Mouse (Mus musculus): ENCODE data around the gene Dnm2. TPM values are rescaled to one million over a fixed set of nuclear protein-coding genes. Genes with fewer than 3 reads are reported as not detected.
"Not testable (repeated sequence)": the region's sequence is repeated elsewhere in the genome, so short reads cannot be mapped to it uniquely, and the experiment has no call there.

The Dnm2 gene
- polyA plus RNA-seq, 1 experiment from 2014 or later = 64.8 TPM

DNA sequence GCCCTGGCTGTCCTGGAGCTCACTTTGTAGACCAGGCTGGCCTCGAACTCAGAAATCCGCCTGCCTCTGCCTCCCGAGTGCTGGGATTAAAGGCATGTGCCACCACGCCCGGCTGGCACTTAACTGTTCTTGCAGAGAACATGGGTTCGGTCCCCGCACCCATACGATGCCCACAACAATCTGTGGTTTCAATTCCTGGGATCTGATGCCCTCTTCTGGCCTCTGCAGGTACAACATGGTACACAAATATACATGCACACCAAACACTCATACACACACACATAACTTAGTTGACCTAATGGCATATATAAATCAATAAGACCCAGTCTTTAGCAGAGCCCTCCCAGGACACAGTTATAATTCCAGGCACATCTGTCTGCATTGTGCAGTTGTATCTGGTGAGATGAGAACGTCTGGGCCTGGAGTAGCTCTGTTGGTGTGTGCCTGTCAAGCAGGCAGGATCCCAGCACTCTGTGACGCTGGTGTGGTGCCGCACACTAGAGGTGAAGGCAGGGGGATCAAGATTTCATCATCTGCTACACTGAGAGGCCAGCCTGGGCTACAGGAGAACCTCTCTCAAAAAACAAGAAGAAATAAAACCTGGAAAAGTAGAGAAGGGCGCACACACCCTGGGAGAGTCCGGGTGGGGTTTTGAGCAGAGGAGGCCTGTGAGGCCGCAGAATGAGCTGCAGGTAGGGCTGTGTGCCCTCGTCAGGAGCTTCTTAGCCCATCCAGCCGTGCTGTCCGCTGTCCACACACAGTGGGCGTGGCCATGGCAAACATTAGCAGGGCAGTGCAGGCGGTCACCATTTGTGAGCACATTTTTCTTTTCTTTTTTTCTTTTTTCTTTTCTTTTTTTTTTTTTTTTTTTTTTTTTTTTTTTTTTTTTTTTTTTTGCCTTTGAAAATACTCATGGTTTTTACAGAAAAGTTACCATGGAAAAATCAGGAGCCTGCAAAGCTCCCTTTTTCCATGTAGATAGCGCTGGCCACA lies 44.6 kb downstream of the Dnm2 start:
- WGBS = 89% methylated on average over 18 of the region's 20 CpGs
- Histone ChIP-seq H3K27me3 (ENCODE audit: control insufficient read depth, insufficient read depth, low read length) (no peaks in the 10 kb centered on the region), H3K9ac (ENCODE audit: low read depth, low read length) (no peak overlapping the region)

DNA sequence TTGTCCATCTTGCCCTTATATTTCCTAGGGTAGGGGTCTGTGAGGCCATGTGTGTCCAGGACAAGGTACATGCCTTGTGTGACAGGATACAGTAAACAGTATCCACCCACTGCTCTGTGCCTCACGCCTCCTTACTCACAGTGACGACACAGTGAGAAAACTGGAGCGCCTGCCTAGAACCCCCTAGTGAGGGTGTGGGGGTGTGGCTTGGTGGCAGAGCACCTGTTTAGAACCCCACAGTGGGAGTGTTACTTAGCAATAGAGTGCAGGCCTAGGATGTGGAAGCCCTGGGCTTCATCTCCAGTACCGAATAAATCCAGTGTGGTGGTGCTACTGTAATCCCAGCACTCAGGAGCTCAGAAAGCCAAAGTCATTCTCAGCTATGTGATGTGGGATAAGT lies 48.2 kb downstream of the Dnm2 start:
- H3K27ac ChIP-seq (ENCODE audit: low read depth, low read length) = no peak overlapping the region
- no peaks in the 10 kb centered on the region for H3K9me3 ChIP-seq (ENCODE audit: control insufficient read depth, low read length)
- DNase-seq (ENCODE audit: low spot score) (no peak), ATAC-seq (ENCODE audit: low FRiP score) (no peak)
- H3K4me3 ChIP-seq (ENCODE audit: low read depth, low read length) = no peak overlapping the region
- no peaks in the 10 kb centered on the region for H3K27me3 ChIP-seq (ENCODE audit: control insufficient read depth, insufficient read depth, low read length)
- no peaks in the 10 kb centered on the region for H3K4me1 ChIP-seq (replicated peaks; ENCODE audit: control insufficient read depth, insufficient read depth, low read length)
- H3K36me3 ChIP-seq (ENCODE audit: control insufficient read depth, insufficient read depth, low read length) = peaks cover 10% of the 10 kb centered on the region
- 92% methylated on average over 4 of the region's 4 CpGs for WGBS
- H3K9ac ChIP-seq (ENCODE audit: low read depth, low read length) = no peak overlapping the region
- H3K4me2 ChIP-seq (replicated peaks; ENCODE audit: low read depth, low read length) = no peak overlapping the region

More for the DNA sequence above, 44.6 kb downstream of the Dnm2 start:
- no peaks in the 10 kb centered on the region for H3K36me3 ChIP-seq (ENCODE audit: control insufficient read depth, insufficient read depth, low read length)
- peak; percentile 49 for DNase-seq (ENCODE audit: low spot score)
- H3K4me1 ChIP-seq (replicated peaks; ENCODE audit: control insufficient read depth, insufficient read depth, low read length) = no peaks in the 10 kb centered on the region
- H3K9me3 ChIP-seq (ENCODE audit: control insufficient read depth, low read length) = no peaks in the 10 kb centered on the region
- H3K27ac ChIP-seq (ENCODE audit: low read depth, low read length) = no peak overlapping the region
- ATAC-seq (ENCODE audit: low FRiP score) = no peak
- no peak overlapping the region for H3K4me3 ChIP-seq (ENCODE audit: low read depth, low read length)
- no peak overlapping the region for H3K4me2 ChIP-seq (replicated peaks; ENCODE audit: low read depth, low read length)

GRCm38 (mm10) chr9:21477707-21478106 lies 53.0 kb downstream of the Dnm2 start:
- no peaks in the 10 kb centered on the region for H3K9me3 ChIP-seq (ENCODE audit: control insufficient read depth, low read length)
- no peaks in the 10 kb centered on the region for H3K4me1 ChIP-seq (replicated peaks; ENCODE audit: control insufficient read depth, insufficient read depth, low read length)
- no peak overlapping the region for H3K27ac ChIP-seq (ENCODE audit: low read depth, low read length)
- WGBS = 96% methylated on average over 6 of the region's 6 CpGs
- no peak overlapping the region for H3K9ac ChIP-seq (ENCODE audit: low read depth, low read length)
- H3K27me3 ChIP-seq (ENCODE audit: control insufficient read depth, insufficient read depth, low read length) = no peaks in the 10 kb centered on the region
- H3K4me2 ChIP-seq (replicated peaks; ENCODE audit: low read depth, low read length) = no peak overlapping the region
- H3K4me3 ChIP-seq (ENCODE audit: low read depth, low read length) = no peak overlapping the region
- DNase-seq (ENCODE audit: low spot score) (no peak), ATAC-seq (ENCODE audit: low FRiP score) (no peak)
- peaks cover 13% of the 10 kb centered on the region for H3K36me3 ChIP-seq (ENCODE audit: control insufficient read depth, insufficient read depth, low read length)

DNA sequence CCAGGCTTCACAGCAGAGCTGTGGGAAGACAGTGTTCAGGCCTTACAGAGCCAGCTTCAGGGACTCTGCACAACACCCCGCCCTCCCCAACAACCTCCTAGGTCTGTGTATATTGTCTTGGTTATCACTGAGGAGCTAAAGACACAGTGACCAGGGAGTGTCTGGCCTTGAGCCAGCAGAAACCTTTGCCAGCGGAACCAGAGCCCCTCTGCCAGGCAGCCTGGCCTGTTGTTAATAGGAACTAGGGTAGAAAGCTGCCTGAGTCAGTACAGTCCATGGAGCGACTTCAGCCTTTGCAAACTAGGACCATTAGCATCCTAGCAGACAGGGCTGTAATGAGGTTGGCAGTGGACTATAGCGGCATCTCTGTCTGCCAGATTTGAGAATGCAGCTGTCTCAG lies 59.4 kb downstream of the Dnm2 start:
- Histone ChIP-seq H3K9ac (ENCODE audit: low read depth, low read length) (no peak overlapping the region), H3K4me3 (ENCODE audit: low read depth, low read length) (no peak overlapping the region), H3K4me2 (replicated peaks; ENCODE audit: low read depth, low read length) (no peak overlapping the region), H3K27ac (ENCODE audit: low read depth, low read length) (no peak overlapping the region), H3K36me3 (ENCODE audit: control insufficient read depth, insufficient read depth, low read length) (0 out of 2 replicates have a peak, but pooled peaks cover 5% of the 10 kb centered on the region), H3K27me3 (ENCODE audit: control insufficient read depth, insufficient read depth, low read length) (no peaks in the 10 kb centered on the region), H3K4me1 (replicated peaks; ENCODE audit: control insufficient read depth, insufficient read depth, low read length) (no peaks in the 10 kb centered on the region), H3K9me3 (ENCODE audit: control insufficient read depth, low read length) (no peaks in the 10 kb centered on the region)
- DNase-seq (ENCODE audit: low spot score) (no peak), ATAC-seq (ENCODE audit: low FRiP score) (no peak)
- WGBS = 96% methylated on average over 4 of the region's 4 CpGs

DNA sequence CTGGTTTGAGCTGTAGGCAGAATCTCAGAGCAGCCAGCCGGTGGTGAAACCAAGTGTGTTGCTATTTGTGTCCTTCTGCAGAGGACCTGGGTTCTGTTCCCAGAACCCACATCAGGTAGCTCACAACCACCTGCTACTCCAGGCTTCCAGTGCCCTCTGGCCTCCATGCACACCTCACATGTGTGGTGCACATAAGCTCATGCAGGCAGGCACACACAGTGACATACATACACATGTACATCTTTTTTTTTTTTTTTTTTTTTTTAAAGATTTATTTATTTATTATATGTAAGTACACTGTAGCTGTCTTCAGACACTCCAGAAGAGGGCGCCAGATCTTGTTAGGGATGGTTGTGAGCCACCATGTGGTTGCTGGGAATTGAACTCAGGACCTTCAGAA lies 63.5 kb downstream of the Dnm2 start:
- not testable (repeated sequence) for H3K27ac ChIP-seq (ENCODE audit: low read depth, low read length); H3K4me3 ChIP-seq (ENCODE audit: low read depth, low read length); H3K9ac ChIP-seq (ENCODE audit: low read depth, low read length); H3K4me1 ChIP-seq (replicated peaks; ENCODE audit: control insufficient read depth, insufficient read depth, low read length); H3K9me3 ChIP-seq (ENCODE audit: control insufficient read depth, low read length); H3K36me3 ChIP-seq (ENCODE audit: control insufficient read depth, insufficient read depth, low read length); ATAC-seq (ENCODE audit: low FRiP score); H3K4me2 ChIP-seq (replicated peaks; ENCODE audit: low read depth, low read length); DNase-seq (ENCODE audit: low spot score); H3K27me3 ChIP-seq (ENCODE audit: control insufficient read depth, insufficient read depth, low read length)
- WGBS = 96% methylated on average over 1 of the region's 2 CpGs

DNA sequence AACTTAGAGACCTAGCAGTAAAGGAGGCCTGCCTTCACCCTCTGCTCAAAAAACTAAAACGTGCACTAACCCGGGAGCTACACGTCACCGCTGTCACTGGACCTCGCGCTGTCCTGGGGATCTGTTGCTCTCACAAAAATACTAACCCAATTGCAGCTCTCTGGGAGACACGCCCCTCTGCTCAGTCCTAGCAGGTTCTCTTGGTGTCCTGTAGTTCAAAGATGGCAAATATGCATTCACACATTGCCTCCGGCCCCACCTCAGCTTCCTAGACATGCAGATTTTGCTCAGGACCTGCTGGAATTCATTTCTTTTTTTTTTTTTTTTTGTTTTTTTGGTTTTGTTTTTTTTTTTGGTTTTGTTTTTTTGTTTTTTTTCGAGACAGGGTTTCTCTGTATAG lies 66.0 kb downstream of the Dnm2 start:
- 0 out of 2 replicates have a peak, but pooled peaks cover 3% of the 10 kb centered on the region for H3K36me3 ChIP-seq (ENCODE audit: control insufficient read depth, insufficient read depth, low read length)
- no peaks in the 10 kb centered on the region for H3K9me3 ChIP-seq (ENCODE audit: control insufficient read depth, low read length)
- 91% methylated on average over 9 of the region's 9 CpGs for WGBS
- no peak overlapping the region for H3K27ac ChIP-seq (ENCODE audit: low read depth, low read length)
- H3K9ac ChIP-seq (ENCODE audit: low read depth, low read length) = no peak overlapping the region
- no peak overlapping the region for H3K4me3 ChIP-seq (ENCODE audit: low read depth, low read length)
- DNase-seq (ENCODE audit: low spot score) (no peak), ATAC-seq (ENCODE audit: low FRiP score) (no peak)
- no peak overlapping the region for H3K4me2 ChIP-seq (replicated peaks; ENCODE audit: low read depth, low read length)
- H3K27me3 ChIP-seq (ENCODE audit: control insufficient read depth, insufficient read depth, low read length) = no peaks in the 10 kb centered on the region
- no peaks in the 10 kb centered on the region for H3K4me1 ChIP-seq (replicated peaks; ENCODE audit: control insufficient read depth, insufficient read depth, low read length)

DNA sequence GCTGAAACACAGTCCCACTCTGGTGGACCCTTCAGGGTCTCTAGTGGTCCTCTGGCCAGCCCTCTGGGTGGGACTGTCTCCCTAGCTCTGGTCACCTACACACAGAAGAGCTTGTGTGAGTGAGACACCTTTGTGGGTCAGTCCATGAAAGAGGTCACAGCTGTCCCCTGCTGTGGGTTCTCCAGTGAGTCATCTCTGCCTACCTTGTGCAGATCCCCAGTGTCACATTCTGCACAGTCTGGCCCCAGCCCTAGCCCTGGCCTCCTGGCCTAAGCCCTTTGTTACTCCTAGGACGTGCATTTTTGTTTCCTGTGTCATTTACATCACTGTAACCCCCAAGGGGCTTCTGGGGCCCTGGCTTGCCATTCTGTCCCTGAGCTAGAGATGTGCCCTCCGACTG lies 69.2 kb downstream of the Dnm2 start:
- no peaks in the 10 kb centered on the region for H3K4me1 ChIP-seq (replicated peaks; ENCODE audit: control insufficient read depth, insufficient read depth, low read length)
- H3K27me3 ChIP-seq (ENCODE audit: control insufficient read depth, insufficient read depth, low read length) = no peaks in the 10 kb centered on the region
- H3K9ac ChIP-seq (ENCODE audit: low read depth, low read length) = no peak overlapping the region
- H3K36me3 ChIP-seq (ENCODE audit: control insufficient read depth, insufficient read depth, low read length) = no peaks in the 10 kb centered on the region
- H3K27ac ChIP-seq (ENCODE audit: low read depth, low read length) = no peak overlapping the region
- no peak overlapping the region for H3K4me2 ChIP-seq (replicated peaks; ENCODE audit: low read depth, low read length)
- 50% methylated on average over 2 of the region's 2 CpGs for WGBS
- ATAC-seq (ENCODE audit: low FRiP score) (no peak), DNase-seq (ENCODE audit: low spot score) (no peak)
- no peaks in the 10 kb centered on the region for H3K9me3 ChIP-seq (ENCODE audit: control insufficient read depth, low read length)
- H3K4me3 ChIP-seq (ENCODE audit: low read depth, low read length) = no peak overlapping the region

- no peak overlapping the region for H3K27ac ChIP-seq (ENCODE audit: low read depth, low read length)
- no peaks in the 10 kb centered on the region for H3K9me3 ChIP-seq (ENCODE audit: control insufficient read depth, low read length)
- 0 out of 2 replicates have a peak, but pooled peaks cover 2% of the 10 kb centered on the region for H3K36me3 ChIP-seq (ENCODE audit: control insufficient read depth, insufficient read depth, low read length)
- H3K4me2 ChIP-seq (replicated peaks; ENCODE audit: low read depth, low read length) = no peak overlapping the region
- WGBS = 79% methylated on average over 9 of the region's 9 CpGs
- ATAC-seq (ENCODE audit: low FRiP score) (no peak), DNase-seq (ENCODE audit: low spot score) (no peak)
- no peaks in the 10 kb centered on the region for H3K27me3 ChIP-seq (ENCODE audit: control insufficient read depth, insufficient read depth, low read length)
- H3K4me3 ChIP-seq (ENCODE audit: low read depth, low read length) = no peak overlapping the region
- no peak overlapping the region for H3K9ac ChIP-seq (ENCODE audit: low read depth, low read length)
- H3K4me1 ChIP-seq (replicated peaks; ENCODE audit: control insufficient read depth, insufficient read depth, low read length) = no peaks in the 10 kb centered on the region
These were observed 70.0 kb downstream of the Dnm2 start for GRCm38 (mm10) chr9:21494726-21495125.

Measured in hindbrain, embryonic 11.5 days (tissue).